Mouse (Mus musculus): ENCODE data around the gene BC049352. TPM values are rescaled to one million over a fixed set of nuclear protein-coding genes. Genes with fewer than 3 reads are reported as not detected.

BC049352 gene
- polyA plus RNA-seq, 2 experiments = not detected

DNA sequence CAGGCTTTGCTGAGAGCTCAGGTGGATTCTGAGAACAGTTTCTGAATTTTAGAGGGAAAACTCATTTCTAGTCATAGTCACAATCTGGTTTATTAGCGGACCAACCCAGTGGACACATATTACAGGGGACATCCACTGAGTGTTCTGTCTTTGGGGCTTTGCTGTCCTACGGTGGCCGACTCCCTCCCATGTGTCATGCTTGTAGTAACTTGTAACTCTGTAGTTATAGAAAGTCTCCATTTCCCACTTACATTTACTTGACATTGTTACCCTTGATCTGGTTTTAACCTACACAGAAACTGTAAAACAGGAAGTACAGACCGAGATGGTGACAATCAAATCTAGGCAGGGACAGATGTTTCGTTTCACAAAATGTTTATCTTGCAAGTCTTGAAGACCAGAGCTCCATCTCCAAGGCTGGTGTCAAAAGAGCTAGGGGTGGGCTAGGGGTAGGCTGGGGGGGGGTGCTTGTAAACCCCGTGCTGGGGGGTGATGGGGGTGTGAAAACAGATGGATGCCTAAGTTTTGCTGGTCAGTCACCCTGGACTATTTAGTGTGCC, 53.9 kb downstream of the BC049352 start:
- Histone ChIP-seq H3K9ac (ENCODE audit: low read depth, low read length, severe bottlenecking) (no peak overlapping the region), H3K4me2 (replicated peaks; ENCODE audit: low read depth, low read length, severe bottlenecking) (no peak overlapping the region), H3K4me3 (replicated peaks; ENCODE audit: low read length) (no peak overlapping the region), H3K36me3 (ENCODE audit: control insufficient read depth, insufficient read depth, low read length) (no peaks in the 10 kb centered on the region), H3K27ac (replicated peaks; ENCODE audit: low read depth, low read length) (no peak overlapping the region), H3K4me1 (ENCODE audit: control insufficient read depth, insufficient read depth, low read length) (no peaks in the 10 kb centered on the region), H3K27me3 (ENCODE audit: control insufficient read depth, insufficient read depth, low read length) (no peaks in the 10 kb centered on the region; the same call in 1 of the 2 replicates), H3K9me3 (ENCODE audit: control insufficient read depth, low read length) (no peaks in the 10 kb centered on the region)
- no peak for TF ChIP-seq POLR2A (IDR thresholded peaks at IDR 0.05; ENCODE audit: borderline replicate concordance, extremely low read depth, insufficient read depth, insufficient read length)
- DNase-seq (ENCODE audit: low spot score) (no peak), ATAC-seq (ENCODE audit: low FRiP score, low read depth) (no peak)
- 76% methylated on average over 6 of the region's 6 CpGs for WGBS

DNA sequence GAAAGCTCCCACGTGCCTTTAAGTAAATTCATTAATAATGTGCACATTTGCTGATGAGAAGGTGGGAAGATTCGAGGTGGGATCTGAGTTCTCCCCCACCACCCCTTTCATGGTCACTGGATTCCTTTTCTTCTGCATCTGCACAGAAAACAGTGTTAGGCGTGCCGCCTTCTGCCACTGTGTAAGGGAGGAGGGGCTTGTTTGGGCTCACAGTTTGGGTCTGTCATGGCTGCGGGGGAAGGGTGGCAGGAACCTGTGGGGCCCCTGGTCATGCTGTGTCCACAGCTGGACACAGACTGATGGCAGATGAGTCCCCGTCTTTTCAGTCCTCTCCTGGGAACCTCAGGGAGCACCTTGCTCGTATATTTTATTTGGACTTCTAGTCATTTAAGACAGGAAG, 54.9 kb downstream of the BC049352 start:
- Histone ChIP-seq H3K9me3 (ENCODE audit: control insufficient read depth, low read length) (no peaks in the 10 kb centered on the region), H3K27ac (replicated peaks; ENCODE audit: low read depth, low read length) (no peak overlapping the region), H3K9ac (ENCODE audit: low read depth, low read length, severe bottlenecking) (no peak overlapping the region), H3K4me3 (replicated peaks; ENCODE audit: low read length) (no peak overlapping the region), H3K36me3 (ENCODE audit: control insufficient read depth, insufficient read depth, low read length) (no peaks in the 10 kb centered on the region), H3K4me2 (replicated peaks; ENCODE audit: low read depth, low read length, severe bottlenecking) (no peak overlapping the region), H3K27me3 (ENCODE audit: control insufficient read depth, insufficient read depth, low read length) (no peaks in the 10 kb centered on the region; the same call in 1 of the 2 replicates), H3K4me1 (ENCODE audit: control insufficient read depth, insufficient read depth, low read length) (no peaks in the 10 kb centered on the region)
- no peak for ATAC-seq (ENCODE audit: low FRiP score, low read depth)
- 48% methylated on average over 7 of the region's 7 CpGs for WGBS
- no peak for TF ChIP-seq POLR2A (IDR thresholded peaks at IDR 0.05; ENCODE audit: borderline replicate concordance, extremely low read depth, insufficient read depth, insufficient read length)
- no peak for DNase-seq (ENCODE audit: low spot score)

DNA sequence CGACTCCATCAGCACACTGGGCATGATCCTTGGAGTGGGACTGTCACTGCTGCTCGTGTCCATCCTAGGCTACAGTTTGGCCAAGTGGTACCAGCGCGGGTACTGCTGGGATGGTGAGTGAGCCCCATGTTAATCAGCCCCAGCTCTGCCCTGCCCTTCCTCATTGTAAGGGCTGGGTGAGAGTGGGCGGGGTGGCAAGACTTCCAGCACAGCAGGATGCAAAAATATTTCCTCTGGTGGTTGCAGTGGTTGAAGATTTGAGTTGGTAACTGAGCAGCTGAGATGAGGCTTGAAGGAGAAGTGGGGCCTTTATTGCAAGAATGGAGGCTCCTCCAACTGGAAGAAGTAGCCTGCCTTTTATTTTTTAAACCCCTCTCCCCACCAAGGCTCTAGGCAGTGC, 59.6 kb downstream of the BC049352 start:
- Histone ChIP-seq H3K4me3 (replicated peaks; ENCODE audit: low read length) (no peak overlapping the region), H3K9ac (ENCODE audit: low read depth, low read length, severe bottlenecking) (no peak overlapping the region), H3K36me3 (ENCODE audit: control insufficient read depth, insufficient read depth, low read length) (no peaks in the 10 kb centered on the region), H3K4me1 (ENCODE audit: control insufficient read depth, insufficient read depth, low read length) (no peaks in the 10 kb centered on the region), H3K9me3 (ENCODE audit: control insufficient read depth, low read length) (no peaks in the 10 kb centered on the region), H3K27ac (replicated peaks; ENCODE audit: low read depth, low read length) (no peak overlapping the region), H3K4me2 (replicated peaks; ENCODE audit: low read depth, low read length, severe bottlenecking) (no peak overlapping the region), H3K27me3 (ENCODE audit: control insufficient read depth, insufficient read depth, low read length) (no peaks in the 10 kb centered on the region; the same call in 1 of the 2 replicates)
- 75% methylated on average over 5 of the region's 5 CpGs for WGBS
- TF ChIP-seq POLR2A (IDR thresholded peaks at IDR 0.05; ENCODE audit: borderline replicate concordance, extremely low read depth, insufficient read depth, insufficient read length) = no peak
- ATAC-seq (ENCODE audit: low FRiP score, low read depth) (no peak), DNase-seq (ENCODE audit: low spot score) (no peak)

DNA sequence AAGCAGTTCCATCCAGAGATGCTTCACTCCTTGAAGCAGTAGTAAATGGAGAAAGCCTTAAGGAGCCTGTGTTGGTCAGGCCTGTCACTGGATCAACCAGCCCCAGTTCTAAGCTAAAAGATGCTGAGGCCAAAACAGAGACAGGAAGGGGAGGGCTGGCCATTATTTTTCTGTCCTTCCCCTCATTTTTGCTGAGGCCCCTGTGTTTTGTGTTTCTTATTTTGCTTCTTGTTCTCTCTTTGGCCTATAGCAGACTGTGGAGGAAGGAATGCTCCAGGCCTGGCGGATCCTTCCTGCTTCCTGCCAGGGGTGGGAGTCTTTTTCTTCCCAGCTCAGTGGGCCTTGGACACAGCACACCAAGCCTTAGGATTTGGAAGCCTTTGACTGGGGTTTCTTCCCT, 63.6 kb downstream of the BC049352 start:
- H3K36me3 ChIP-seq (ENCODE audit: control insufficient read depth, insufficient read depth, low read length) = no peaks in the 10 kb centered on the region
- no peak for DNase-seq (ENCODE audit: low spot score)
- ATAC-seq (ENCODE audit: low FRiP score, low read depth) = no peak
- H3K27me3 ChIP-seq (ENCODE audit: control insufficient read depth, insufficient read depth, low read length) = no peaks in the 10 kb centered on the region; the same call in 1 of the 2 replicates
- TF ChIP-seq POLR2A (IDR thresholded peaks at IDR 0.05; ENCODE audit: borderline replicate concordance, extremely low read depth, insufficient read depth, insufficient read length) = no peak
- H3K4me1 ChIP-seq (ENCODE audit: control insufficient read depth, insufficient read depth, low read length) = no peaks in the 10 kb centered on the region
- H3K9ac ChIP-seq (ENCODE audit: low read depth, low read length, severe bottlenecking) = no peak overlapping the region
- H3K9me3 ChIP-seq (ENCODE audit: control insufficient read depth, low read length) = no peaks in the 10 kb centered on the region
- H3K4me3 ChIP-seq (replicated peaks; ENCODE audit: low read length) = no peak overlapping the region
- no peak overlapping the region for H3K4me2 ChIP-seq (replicated peaks; ENCODE audit: low read depth, low read length, severe bottlenecking)
- WGBS = 76% methylated on average over 1 of the region's 1 CpGs
- H3K27ac ChIP-seq (replicated peaks; ENCODE audit: low read depth, low read length) = no peak overlapping the region

DNA sequence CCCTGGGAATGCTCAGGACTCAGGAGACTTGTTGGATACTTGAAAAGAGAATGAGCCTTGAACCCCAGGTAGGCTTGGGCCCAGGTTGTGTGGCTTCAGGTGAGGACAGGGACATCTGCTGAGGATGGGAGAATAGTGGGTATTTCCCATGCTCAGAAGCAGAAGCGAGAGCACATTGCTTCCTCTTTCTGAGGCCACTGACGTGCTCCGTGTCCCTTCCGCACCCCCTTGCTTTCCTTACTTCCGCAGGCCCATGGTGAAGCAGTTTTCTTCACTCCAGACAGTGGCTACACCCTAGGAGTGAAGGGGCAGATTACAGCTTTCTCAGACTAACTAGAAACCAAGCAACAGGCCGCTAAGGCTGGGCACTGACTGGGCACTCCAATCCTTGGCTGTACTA, 64.3 kb downstream of the BC049352 start:
- no peak for ATAC-seq (ENCODE audit: low FRiP score, low read depth)
- WGBS = 90% methylated on average over 6 of the region's 6 CpGs

More for the DNA sequence above, 64.3 kb downstream of the BC049352 start:
- H3K9ac ChIP-seq (ENCODE audit: low read depth, low read length, severe bottlenecking) = no peak overlapping the region
- no peak for DNase-seq (ENCODE audit: low spot score)
- no peaks in the 10 kb centered on the region for H3K9me3 ChIP-seq (ENCODE audit: control insufficient read depth, low read length)
- no peaks in the 10 kb centered on the region for H3K27me3 ChIP-seq (ENCODE audit: control insufficient read depth, insufficient read depth, low read length)
- no peak overlapping the region for H3K27ac ChIP-seq (replicated peaks; ENCODE audit: low read depth, low read length)
- no peaks in the 10 kb centered on the region for H3K36me3 ChIP-seq (ENCODE audit: control insufficient read depth, insufficient read depth, low read length)
- no peak overlapping the region for H3K4me3 ChIP-seq (replicated peaks; ENCODE audit: low read length)
- H3K4me2 ChIP-seq (replicated peaks; ENCODE audit: low read depth, low read length, severe bottlenecking) = no peak overlapping the region
- TF ChIP-seq POLR2A (IDR thresholded peaks at IDR 0.05; ENCODE audit: borderline replicate concordance, extremely low read depth, insufficient read depth, insufficient read length) = no peak
- no peaks in the 10 kb centered on the region for H3K4me1 ChIP-seq (ENCODE audit: control insufficient read depth, insufficient read depth, low read length)
